Mouse (Mus musculus): ENCODE data around the gene Acad12.
"Not testable (repeated sequence)": the region's sequence is repeated elsewhere in the genome, so short reads cannot be mapped to it uniquely, and the experiment has no call there.

Acad12 gene

GRCm38 (mm10) chr5:121612036-121612435, 6.7 kb downstream of the Acad12 start:
- no peak for DNase-seq (ENCODE audit: extremely low spot score, low spot score)

GRCm38 (mm10) chr5:121609556-121610135, 9.1 kb downstream of the Acad12 start:
- DNase-seq (ENCODE audit: extremely low spot score, low spot score) = not testable (repeated sequence)

GRCm38 (mm10) chr5:121606151-121606550, 12.6 kb downstream of the Acad12 start:
- peak; percentile 81 for DNase-seq (ENCODE audit: extremely low spot score, low spot score)

GRCm38 (mm10) chr5:121603815-121604214, 14.9 kb downstream of the Acad12 start:
- DNase-seq (ENCODE audit: extremely low spot score, low spot score) = not testable (repeated sequence)

- peak; percentile 86 for DNase-seq (ENCODE audit: extremely low spot score, low spot score)
Observed at GRCm38 (mm10) chr5:121601547-121602299, 17.0 kb downstream of the Acad12 start.

- DNase-seq (ENCODE audit: extremely low spot score, low spot score) = no peak
Observed at GRCm38 (mm10) chr5:121598871-121599610, 19.7 kb downstream of the Acad12 start.

- DNase-seq (ENCODE audit: extremely low spot score, low spot score) = no peak
Observed at GRCm38 (mm10) chr5:121597991-121598537, 20.7 kb downstream of the Acad12 start.

GRCm38 (mm10) chr5:121597332-121597731, 21.4 kb downstream of the Acad12 start:
- DNase-seq (ENCODE audit: extremely low spot score, low spot score) = no peak

- DNase-seq (ENCODE audit: extremely low spot score, low spot score) = no peak
Observed at GRCm38 (mm10) chr5:121596226-121596625, 22.5 kb downstream of the Acad12 start.

- no peak for DNase-seq (ENCODE audit: extremely low spot score, low spot score)
Observed at GRCm38 (mm10) chr5:121595758-121596157, 23.0 kb downstream of the Acad12 start.

- no peak for DNase-seq (ENCODE audit: extremely low spot score, low spot score)
Observed at GRCm38 (mm10) chr5:121594714-121595313, 23.9 kb downstream of the Acad12 start.

- DNase-seq (ENCODE audit: extremely low spot score, low spot score) = peak; percentile 84
Observed at GRCm38 (mm10) chr5:121593451-121594401, 25.0 kb downstream of the Acad12 start, which contains the start of gene Aldh2. Gene Aldh2, minus strand, starts transcription at chr5:121593824.

- no peak for DNase-seq (ENCODE audit: extremely low spot score, low spot score)
Observed at GRCm38 (mm10) chr5:121592816-121593407, 25.8 kb downstream of the Acad12 start.

- DNase-seq (ENCODE audit: extremely low spot score, low spot score) = no peak
Observed at GRCm38 (mm10) chr5:121592064-121592815, 26.5 kb downstream of the Acad12 start.

GRCm38 (mm10) chr5:121591417-121592063, 27.2 kb downstream of the Acad12 start:
- DNase-seq (ENCODE audit: extremely low spot score, low spot score) = no peak

GRCm38 (mm10) chr5:121589928-121590327, 28.8 kb downstream of the Acad12 start:
- DNase-seq (ENCODE audit: extremely low spot score, low spot score) = no peak

GRCm38 (mm10) chr5:121586400-121587039, 32.2 kb downstream of the Acad12 start:
- DNase-seq (ENCODE audit: extremely low spot score, low spot score) = no peak

GRCm38 (mm10) chr5:121585699-121586098, 33.0 kb downstream of the Acad12 start:
- DNase-seq (ENCODE audit: extremely low spot score, low spot score) = no peak
